Mouse (Mus musculus): ENCODE results near the gene Shd. TPM values are rescaled to one million over a fixed set of nuclear protein-coding genes. Genes with fewer than 3 reads are reported as not detected.

The Shd gene
- polyA plus RNA-seq, 1 experiment: 1.7 TPM

DNA sequence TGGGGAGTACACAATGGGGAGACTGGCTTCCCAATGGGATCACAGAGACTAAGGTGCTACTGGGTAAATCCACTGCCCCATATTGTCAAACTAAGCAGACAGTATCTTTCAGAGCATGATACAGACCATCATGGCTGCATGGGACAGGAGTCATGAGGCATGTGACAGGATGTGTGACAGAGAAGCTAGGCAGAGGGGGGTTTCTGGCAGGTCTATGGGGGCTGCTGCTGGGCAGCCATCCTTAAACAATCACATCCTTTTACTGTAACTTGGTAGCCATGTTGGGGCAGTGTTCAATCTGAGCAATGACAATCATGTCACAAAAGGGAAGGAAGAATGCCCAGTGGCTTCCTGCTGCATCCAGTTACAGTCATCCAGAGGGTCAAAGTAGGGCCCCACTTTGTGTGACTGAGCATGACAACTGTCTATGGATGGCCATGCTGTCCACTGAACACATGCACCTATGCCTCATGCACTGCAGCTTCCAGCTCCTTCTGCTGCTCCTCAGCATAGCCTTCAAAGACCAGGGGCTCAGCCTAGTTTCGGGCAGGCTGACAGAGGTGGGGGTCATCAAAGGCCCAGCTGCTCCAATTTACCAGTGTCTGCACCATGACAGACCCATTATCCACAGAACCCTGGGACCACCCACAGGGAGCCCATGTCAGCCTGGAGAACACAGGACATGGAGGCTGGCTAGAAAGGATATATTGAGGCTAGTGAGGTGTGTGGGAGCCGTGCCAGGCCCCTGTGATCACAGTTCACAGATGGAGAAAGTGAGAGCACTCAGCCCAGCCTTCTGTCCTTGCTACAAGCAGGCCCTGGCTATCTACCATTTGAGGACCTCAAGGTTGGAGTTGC is 52.1 kb downstream of the Shd start:
- no peak for DNase-seq (ENCODE audit: low read depth, low spot score)
- WGBS: 78% methylated on average over 2 of the region's 2 CpGs

DNA sequence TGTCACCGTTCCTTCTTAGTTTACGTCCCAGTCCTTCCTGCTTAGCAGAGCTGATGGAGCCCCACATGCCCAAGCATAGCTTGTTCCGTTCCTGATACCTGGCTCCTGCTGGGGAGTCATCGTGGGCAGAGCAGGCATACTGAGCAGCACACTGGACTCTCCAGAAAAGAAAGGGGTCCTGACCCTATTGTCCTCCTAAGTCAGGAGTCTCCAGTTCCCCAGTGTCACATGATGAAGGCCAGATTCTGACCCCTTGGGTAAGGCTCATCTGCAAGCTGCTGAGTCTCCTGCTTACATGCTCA is 52.7 kb downstream of the Shd start:
- DNase-seq (ENCODE audit: low read depth, low spot score): no peak
- WGBS: 90% methylated on average over 4 of the region's 4 CpGs

DNA sequence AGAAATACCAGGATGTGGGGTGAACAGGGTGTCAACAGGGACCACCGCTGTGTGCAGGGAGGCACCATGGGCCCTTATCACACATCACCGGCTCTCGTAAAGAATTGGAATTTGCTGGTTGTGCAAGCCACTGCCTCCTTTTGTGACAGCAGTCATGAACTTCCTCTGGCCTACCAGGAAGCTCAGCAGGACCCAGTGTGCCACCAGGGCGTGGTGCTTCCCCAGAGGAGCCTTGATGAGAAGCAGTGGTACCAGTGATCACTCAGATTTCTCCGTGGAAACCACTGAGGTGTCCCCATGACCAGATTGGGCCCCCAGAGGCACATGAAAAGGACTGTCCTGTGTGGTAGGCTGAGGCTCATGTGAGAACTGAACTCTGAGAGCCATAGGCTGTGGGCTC is 53.1 kb downstream of the Shd start:
- WGBS: 43% methylated on average over 5 of the region's 5 CpGs
- no peak for DNase-seq (ENCODE audit: low read depth, low spot score)

DNA sequence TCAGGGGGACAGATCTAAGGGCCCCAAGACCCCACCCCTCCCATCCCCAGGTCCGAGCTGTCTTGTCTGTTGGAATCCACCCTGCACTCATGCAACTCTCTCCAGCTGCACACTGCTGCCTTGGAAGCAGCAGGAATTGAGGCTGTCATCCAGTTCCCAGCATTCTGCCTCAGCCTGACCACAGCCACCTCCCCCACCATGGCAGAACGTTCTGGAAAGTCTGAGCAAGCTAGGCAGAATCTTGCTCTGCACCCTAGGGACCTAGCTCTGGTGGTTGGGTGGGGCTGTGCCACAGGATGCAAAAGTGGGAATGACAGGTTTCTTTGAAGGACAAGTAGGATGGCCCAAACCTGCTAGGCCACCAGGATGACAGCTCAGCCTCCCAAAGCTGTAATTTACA is 54.2 kb downstream of the Shd start:
- DNase-seq (ENCODE audit: low read depth, low spot score): no peak
- 46% methylated on average over 2 of the region's 2 CpGs for WGBS

DNA sequence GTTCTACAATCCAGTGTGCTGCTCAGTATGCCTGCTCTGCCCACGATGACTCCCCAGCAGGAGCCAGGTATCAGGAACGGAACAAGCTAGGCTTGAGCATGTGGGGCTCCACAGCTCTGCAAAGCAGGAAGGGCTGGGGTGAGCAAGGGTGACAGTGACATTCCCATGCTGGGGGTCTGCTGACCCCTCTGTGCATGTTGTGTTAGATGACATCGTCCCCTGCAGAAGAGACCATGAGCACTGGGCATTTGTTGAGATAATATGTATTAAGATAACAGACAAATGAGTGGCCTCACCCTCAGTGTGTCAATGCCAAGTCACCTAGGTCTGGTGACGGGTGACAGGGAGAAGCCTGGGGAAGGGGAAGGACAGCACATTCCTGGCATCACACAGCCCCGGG is 54.7 kb downstream of the Shd start:
- 72% methylated on average over 5 of the region's 5 CpGs for WGBS
- no peak for DNase-seq (ENCODE audit: low read depth, low spot score)

Other genes starting within 250 kb of the Shd start
- gene Adgre4, start 220.5 kb upstream of the Shd start, polyA plus RNA-seq (2012; rRNA removed): 0.41 and 1.1 TPM in 2 replicates
- gene Zfp119a, start 91.5 kb upstream of the Shd start, polyA plus RNA-seq (2012; rRNA removed): 0.35 and 0.56 TPM in 2 replicates
- gene Zfp959, start 78.4 kb upstream of the Shd start, polyA plus RNA-seq (2012; rRNA removed): 0.89 and 1.3 TPM in 2 replicates
- gene Zfp119b, start 21.0 kb upstream of the Shd start, polyA plus RNA-seq (2012; rRNA removed): 0.45 and 0.60 TPM in 2 replicates
- gene Ebi3, start 17.8 kb upstream of the Shd start, polyA plus RNA-seq (2012; rRNA removed): 5.6 and 7.3 TPM in 2 replicates
- gene Yju2, start 11.4 kb upstream of the Shd start, polyA plus RNA-seq (2012; rRNA removed): 5.8 and 7.2 TPM in 2 replicates
- 1.3 and 2.3 TPM in 2 replicates for gene Fsd1, start 16.0 kb downstream of the Shd start, polyA plus RNA-seq (2012; rRNA removed)
- 174 and 242 TPM in 2 replicates for gene Stap2, start 35.1 kb downstream of the Shd start, polyA plus RNA-seq (2012; rRNA removed)
- gene Mpnd, start 35.2 kb downstream of the Shd start, polyA plus RNA-seq (2012; rRNA removed): 177 and 217 TPM in 2 replicates
- 56.9 and 68.9 TPM in 2 replicates for gene Sh3gl1, start 66.2 kb downstream of the Shd start, polyA plus RNA-seq (2012; rRNA removed)
- gene Chaf1a, start 70.0 kb downstream of the Shd start, polyA plus RNA-seq (2012; rRNA removed): 6.9 and 7.0 TPM in 2 replicates
- gene Ubxn6, start 104.6 kb downstream of the Shd start, polyA plus RNA-seq (2012; rRNA removed): 51.6 and 65.0 TPM in 2 replicates
- gene Hdgfl2, start 109.2 kb downstream of the Shd start, polyA plus RNA-seq (2012; rRNA removed): 22.2 and 26.6 TPM in 2 replicates
- gene Plin4, start 139.3 kb downstream of the Shd start, polyA plus RNA-seq (2012; rRNA removed): 12.9 and 18.1 TPM in 2 replicates
- 0.27 and 0.49 TPM in 2 replicates for gene Plin5, start 147.1 kb downstream of the Shd start, polyA plus RNA-seq (2012; rRNA removed)
- gene Lrg1, start 151.5 kb downstream of the Shd start, polyA plus RNA-seq (2012; rRNA removed): 13.0 and 29.5 TPM in 2 replicates
- 3.3 and 3.5 TPM in 2 replicates for gene Sema6b, start 169.9 kb downstream of the Shd start, polyA plus RNA-seq (2012; rRNA removed)
- 11.3 and 13.6 TPM in 2 replicates for gene Tnfaip8l1, start 192.0 kb downstream of the Shd start, polyA plus RNA-seq (2012; rRNA removed)
- 112 and 113 TPM in 2 replicates for gene Mydgf, start 213.5 kb downstream of the Shd start, polyA plus RNA-seq (2012; rRNA removed)
- 33.6 and 42.8 TPM in 2 replicates for gene Dpp9, start 248.4 kb downstream of the Shd start, polyA plus RNA-seq (2012; rRNA removed)

Data from large intestine, adult 2 months (tissue).